Mouse (Mus musculus) 3134 (cell line): ENCODE results near the gene Doc2g.
"Not testable (repeated sequence)": the region's sequence is repeated elsewhere in the genome, so short reads cannot be mapped to it uniquely, and the experiment has no call there.

ENCODE experiments used
- DNase-seq: peaks from one replicate; pipeline ENCODE4 v3.0.0-alpha.2; 2011; ENCODE audit warnings: low spot score; ENCODE audit not compliant: insufficient read length; ENCODE audit errors: extremely low read depth

The Doc2g gene

GRCm38 (mm10) chr19:4003112-4003511 is at the start of gene Doc2g:
Gene Doc2g (plus strand): TSS chr19:4003313.
- no peak for DNase-seq

DNA sequence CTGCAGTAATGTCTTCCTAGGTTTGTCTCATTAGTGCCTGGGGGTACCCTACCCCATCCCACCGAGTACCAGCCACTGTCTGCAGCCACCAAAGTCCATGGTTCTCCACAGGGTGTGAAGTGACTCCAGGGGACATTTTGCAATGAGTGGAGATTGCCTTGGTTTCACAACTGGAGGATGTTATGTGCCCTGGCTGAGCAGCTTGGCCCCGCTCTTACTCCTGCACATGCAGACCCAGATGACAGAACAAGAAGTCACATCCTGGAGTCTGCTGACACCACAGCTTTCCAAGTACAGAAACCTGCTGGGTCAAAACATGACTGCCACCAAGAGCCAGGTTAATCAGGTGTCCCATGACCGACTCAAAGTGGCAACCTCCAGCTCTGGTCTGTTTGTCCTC is 48.1 kb upstream of the Doc2g start:
- DNase-seq: no peak

DNA sequence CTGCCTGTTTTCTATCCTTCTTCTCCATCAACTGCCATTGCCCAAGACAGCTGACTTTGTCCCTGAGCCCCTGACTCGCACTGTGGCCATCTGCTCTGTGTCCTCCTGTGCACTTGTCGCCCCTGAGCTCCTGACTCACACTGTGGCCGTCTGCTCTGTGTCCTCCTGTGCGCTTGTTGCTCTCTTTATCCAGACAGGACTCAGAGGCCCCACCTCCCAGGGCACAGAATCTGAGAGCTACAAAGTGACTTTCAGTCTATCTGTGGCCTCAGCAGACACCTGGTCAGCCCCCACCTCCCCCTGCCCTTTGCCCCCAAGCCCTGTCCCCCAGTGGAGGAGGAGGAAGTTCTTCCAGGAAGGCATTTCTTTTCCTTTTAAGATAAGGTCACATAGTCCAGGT is 47.3 kb upstream of the Doc2g start:
- no peak for DNase-seq

DNA sequence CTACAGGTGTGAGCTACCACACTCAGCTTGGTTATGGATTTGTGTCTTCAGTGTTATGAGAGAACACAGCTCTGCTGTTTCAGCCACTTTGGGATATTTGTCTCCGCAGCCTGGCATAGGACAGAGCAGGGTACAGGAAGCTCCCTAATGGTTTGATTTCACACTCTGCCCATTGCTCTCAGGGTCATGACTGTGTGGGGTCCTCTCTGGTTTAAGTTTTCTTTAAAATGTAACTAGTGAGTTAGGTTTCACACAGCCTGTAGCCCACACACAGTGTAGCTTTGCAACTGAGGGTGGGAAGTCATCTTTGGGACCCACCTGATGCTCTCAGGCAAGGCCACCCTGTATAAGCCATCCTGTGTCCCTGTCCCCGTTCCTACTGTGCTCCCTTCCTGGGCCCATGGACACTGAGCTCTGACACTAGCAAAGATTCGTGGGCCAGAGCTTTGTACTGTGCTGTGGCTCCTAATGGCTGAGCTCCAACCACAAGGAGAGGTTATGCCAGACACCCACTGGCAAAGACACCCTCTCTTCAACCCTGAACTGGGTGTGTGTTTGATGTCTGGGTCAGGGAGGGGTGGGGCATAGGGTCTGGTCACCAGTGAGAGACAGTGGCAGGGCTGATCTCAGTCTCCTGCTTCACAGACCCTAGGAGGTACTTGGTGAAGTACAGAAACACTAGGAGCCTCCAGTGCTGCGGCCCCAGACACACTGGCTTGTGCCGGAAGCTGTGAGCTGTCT is 45.6 kb upstream of the Doc2g start:
- DNase-seq: not testable (repeated sequence)

GRCm38 (mm10) chr19:3958470-3958869 is 44.6 kb upstream of the Doc2g start, which contains the start of gene Aldh3b3:
Gene Aldh3b3 (plus strand): TSS chr19:3958645.
- DNase-seq: no peak

DNA sequence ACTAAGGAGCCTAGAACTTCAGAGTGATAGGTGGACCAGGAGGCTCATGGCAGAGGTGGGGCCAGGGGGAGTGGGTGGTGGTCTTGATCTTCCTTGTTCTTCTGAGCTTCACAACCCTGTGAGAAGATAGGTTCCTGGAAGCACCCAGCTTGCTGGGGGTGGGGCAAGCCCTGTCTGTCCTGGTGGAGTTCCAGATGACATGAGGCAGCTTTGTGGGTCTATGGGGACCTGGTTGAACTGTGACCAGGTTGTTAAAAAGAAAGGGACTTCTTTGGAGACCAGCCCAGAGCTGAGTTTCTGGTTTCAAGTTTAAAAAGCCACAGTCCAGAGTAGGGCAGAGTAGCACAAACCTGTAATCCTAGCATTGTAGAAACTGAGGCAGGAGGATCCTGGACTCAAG is 44.1 kb upstream of the Doc2g start:
- no peak for DNase-seq

- DNase-seq: no peak
These were observed 42.9 kb upstream of the Doc2g start for GRCm38 (mm10) chr19:3960211-3960610.

GRCm38 (mm10) chr19:3961805-3962204 is 41.3 kb upstream of the Doc2g start:
- not testable (repeated sequence) for DNase-seq

- no peak for DNase-seq
These were observed 40.6 kb upstream of the Doc2g start for GRCm38 (mm10) chr19:3962469-3962868.

DNA sequence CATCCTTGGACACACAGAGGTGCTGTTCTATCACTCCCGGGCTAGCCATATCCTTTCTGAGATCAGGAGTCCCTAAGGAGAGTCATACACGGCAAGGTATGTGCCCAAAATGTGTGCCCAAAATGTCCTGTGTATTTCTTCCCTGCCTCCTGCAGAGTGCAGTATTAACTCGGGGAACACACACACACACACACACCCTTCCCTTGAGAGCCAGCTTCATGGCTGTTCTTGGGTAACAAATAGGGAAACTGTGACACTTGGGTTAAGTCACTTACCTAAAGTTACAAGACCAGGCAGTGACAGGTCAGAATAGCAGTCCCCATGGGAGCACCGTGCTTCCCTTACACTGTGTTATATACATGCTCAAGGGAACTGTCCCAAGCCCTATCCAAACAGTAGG is 39.1 kb upstream of the Doc2g start:
- no peak for DNase-seq

DNA sequence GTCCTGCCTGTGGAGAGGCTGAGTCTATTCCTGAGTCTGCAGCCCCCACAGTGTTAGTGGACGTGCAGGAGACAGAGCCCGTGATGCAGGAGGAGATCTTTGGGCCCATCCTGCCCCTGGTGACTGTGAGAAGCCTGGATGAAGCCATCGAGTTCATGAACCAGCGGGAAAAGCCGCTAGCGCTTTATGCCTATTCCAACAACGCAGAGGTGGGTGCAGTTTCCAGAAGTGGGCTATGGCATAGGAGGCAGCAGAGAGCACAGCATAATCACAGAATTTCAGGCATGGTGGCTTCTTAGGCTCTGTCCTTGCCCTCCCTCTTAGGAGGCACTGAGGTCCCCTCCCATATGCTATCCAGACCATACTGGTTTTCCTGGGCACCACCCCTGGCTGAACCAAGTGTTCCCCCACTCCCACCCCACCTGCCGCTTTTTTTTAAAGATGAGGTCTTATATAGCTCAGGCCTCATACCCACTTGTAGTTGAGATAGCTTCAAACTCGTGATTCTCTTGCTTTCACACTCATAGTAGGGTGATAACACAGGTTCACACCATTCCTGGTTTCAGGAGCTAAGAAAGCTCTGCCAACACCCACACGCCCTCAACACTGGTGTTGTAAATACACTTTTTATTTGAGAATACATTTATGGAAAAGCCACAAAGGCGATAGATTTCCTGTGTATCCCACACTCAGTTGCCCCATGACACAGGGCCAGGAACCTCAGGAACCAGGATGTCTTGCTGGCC is 36.6 kb upstream of the Doc2g start:
- no peak for DNase-seq

DNA sequence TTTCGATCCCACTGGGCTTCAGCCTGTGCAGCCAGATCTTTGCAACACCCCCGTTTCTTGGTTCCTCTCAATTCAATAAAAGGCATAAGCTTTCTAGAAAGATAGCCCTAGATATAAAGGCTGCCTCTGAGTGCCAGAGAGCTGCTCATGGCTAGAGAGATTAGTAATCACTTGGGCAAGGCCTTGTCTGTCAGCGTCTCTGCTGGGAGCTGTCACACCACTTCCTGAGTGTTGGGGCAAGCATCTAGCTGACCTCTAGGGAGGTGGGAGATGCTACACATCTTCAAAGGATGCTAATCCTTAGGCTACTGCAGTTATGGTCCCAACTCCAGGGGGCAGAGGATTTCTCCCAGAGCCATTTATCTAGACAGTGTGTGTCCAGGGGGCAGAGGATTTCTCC is 35.9 kb upstream of the Doc2g start:
- no peak for DNase-seq

GRCm38 (mm10) chr19:3972229-3972628 is 30.9 kb upstream of the Doc2g start, which contains the start of gene Aldh3b2:
Gene Aldh3b2 (plus strand): TSS chr19:3972328.
- no peak for DNase-seq

DNA sequence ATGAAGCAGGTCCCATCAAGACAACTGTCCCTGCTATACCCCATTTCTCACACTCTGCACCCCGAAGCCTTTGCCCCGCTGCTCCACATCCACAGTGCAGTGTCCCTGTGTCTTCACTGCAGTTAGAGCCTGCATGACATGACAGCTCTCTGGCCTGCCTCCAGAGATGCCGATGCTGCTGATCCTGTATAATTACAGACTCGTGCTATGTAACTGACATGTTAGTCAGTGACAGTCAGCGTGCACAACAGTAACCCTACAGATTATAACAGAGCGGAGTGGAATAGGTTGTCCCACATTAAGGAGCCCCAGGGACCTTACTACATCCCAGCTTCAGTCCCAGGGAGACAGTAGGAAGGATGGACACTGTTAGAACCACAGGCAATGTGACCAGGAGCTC is 28.5 kb upstream of the Doc2g start:
- not testable (repeated sequence) for DNase-seq

DNA sequence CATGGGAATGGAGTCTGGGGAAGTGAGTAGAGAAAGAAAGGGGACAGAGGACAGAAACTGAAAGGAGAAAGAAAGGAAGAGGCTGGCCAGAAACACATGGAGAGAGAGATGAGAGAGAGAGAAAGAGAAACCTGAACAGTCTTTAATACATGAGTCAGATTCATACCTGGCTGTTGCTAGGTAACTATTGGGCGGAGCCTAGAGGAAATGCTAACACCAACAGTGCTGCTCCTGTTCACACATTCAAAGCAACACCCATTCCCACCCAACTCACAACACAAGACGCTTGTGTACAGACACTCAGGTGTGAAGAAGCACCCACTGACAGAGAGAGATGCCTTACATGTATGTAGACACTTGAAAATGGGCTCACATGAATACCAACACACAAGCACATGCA is 27.2 kb upstream of the Doc2g start:
- no peak for DNase-seq

GRCm38 (mm10) chr19:3980309-3980708 is 22.8 kb upstream of the Doc2g start:
- peak; percentile 29 for DNase-seq

- DNase-seq: no peak
These were observed 22.2 kb upstream of the Doc2g start for GRCm38 (mm10) chr19:3980917-3981316.

DNA sequence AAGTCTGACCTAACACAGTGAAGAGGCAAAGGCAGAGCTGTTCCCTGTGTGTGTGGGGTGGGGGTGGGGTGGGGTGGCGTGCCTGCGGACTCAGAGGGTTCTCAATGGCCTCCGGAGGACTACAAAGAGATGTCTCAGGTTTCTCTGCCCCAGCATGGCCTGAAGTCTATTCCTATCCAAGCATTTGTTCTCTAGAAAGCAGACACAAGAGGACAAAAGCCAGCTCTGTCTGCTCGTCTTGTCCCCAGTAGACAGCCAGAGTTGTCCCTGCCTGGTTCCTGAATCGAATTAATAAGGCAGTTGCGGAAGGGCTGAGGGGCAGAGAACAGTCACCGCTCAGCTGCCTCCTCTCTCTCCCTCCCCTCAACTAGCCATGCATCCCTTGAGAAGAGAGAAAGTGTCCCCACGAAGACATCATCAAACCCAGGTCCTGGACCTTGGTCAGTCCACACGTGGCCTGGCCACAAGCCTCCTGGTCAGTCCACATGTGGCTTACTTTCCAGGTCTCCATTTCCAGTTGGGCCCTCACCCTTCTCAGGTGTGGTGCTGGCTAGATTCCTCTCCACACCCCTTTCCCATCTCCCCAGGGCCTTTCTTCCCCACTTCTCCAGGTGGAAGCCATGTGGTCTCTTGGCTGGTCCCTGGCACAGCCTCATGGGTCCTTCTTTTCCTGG is 19.4 kb upstream of the Doc2g start:
- DNase-seq: no peak

DNA sequence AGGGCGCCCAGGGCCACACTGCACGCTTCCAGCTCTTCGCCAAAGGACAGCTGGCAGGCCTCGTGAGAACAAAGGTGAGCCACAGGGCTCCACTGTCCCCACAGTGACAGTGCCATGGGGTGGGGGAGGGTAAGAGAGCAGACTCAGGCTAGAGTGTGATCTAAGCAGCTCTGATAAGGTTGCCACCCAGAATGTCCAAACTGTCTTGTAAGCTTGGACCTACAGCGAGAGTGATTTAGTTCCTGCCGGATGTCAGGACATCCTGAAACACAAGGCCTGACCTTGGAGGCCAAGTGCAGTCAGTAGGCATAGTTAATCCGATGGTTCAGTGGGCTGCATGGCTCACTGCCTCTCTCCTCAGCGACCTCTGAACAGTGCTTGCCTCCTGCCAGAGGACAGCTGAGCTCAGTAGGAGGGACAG is 17.8 kb upstream of the Doc2g start:
- DNase-seq: no peak

DNA sequence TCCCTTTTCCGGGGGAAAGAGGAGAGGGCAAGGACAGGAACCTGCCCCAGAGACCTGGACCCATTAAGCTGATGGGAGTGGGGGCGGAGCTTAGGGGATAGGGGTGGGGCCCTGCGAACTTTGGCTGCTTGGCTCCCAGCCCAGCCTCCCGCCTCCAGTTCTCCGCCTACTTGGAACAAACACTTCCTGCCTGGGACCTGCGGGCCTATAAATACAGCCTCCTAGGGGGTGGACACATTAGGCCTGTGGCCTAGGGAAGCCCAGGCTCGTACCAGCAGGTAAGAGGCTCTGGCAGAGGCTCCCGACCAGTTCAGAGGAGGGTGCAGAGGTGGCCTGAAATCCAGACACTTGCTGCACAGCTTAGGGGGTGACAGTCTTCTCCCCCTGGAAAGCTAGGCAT is 16.8 kb upstream of the Doc2g start, which contains the start of gene Acy3:
Acy3 (plus strand) TSS at position 237 of the 400 bp plus-strand sequence.
- peak; percentile 73 for DNase-seq

DNA sequence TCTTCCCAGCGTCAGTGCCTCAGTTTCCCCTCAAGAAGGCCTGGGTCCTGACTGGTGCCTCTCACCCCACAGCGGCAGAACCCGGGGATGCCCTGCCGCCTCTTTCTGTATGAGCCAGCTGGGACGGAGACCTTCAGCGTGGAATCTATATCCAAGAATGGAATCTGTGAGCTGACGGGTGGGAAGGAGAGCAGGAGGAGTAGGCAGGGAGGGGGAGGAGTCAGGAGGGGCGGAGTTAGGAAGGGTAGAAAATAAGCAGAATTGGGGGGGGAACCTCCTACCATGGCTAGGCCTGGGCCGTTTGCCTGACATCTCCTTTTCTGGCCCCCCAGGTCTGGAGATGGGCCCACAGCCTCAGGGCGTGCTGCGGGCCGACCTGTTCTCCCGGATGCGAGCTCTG is 15.0 kb upstream of the Doc2g start:
- no peak for DNase-seq
